Mouse (Mus musculus): ENCODE data around the gene Nop10.

DNA sequence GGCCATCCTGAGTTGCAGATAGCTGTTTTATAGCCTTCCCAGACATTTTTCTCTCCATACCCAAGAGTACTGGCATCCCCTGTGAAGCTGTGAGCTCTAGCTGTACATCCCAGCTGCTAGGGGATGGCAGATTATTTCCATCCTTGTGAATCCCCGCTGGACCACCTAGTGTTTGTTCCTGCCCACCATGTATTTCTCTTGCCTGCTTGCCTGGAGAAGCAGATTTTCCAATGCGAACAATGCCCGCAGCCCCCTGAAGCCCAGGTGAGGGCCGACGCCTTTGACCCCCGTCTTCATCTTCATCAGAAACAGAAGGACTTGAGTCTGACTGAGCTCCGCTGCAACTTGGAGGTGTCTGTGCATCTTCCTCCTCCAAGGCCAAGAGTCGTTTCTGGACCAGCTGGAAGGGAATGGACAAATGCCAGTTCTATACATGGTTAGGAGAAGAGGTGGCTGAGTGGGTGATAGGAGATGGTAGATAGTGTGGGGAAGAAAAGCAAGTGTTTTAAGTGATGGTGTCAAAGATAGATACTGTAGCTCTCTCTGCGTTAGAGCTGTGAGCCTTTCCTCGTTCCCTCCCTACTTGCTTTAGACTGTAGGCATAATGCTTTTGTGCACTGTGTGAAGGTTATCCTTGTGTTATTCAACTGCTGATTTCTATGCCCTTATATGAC, 11.8 kb upstream of the Nop10 start:
- no peak for TF ChIP-seq POLR2A (IDR thresholded peaks at IDR 0.05; ENCODE audit: control insufficient read depth, extremely low read depth, insufficient read depth, low read length, poor library complexity)
- no peak for TF ChIP-seq CTCF (IDR thresholded peaks at IDR 0.05; ENCODE audit: borderline replicate concordance, control insufficient read depth, extremely low read depth, insufficient read depth, low read length, poor library complexity)

Data from thymus, adult 2 months (tissue).